Mouse (Mus musculus) heart, embryonic 14.5 days (tissue): ENCODE results near the gene Utp18. TPM values are rescaled to one million over a fixed set of nuclear protein-coding genes. Genes with fewer than 3 reads are reported as not detected.

ENCODE experiments used
- ATAC-seq: fragments of 200-750 bp; cut with Nextera tagmentation; 2 replicates; pipeline ENCODE4 v1.8.0; 2017; ENCODE audit warnings: low read depth, moderate TSS enrichment; ENCODE audit not compliant: insufficient number of reproducible peaks, insufficient read depth, low FRiP score
- H3K27ac ChIP-seq, 2 experiments: fragments of 200-500 bp in 1 of 2; fragments of 300-500 bp in 1 of 2; sonication (generic) in 1 of 2; replicated peaks in 1 of 2; 2 replicates each; pipeline ENCODE4 v1.5.1; 2012 to 2014; ENCODE audit warnings: low read depth in 2 of 2, low read length in 2 of 2, control low read depth in 1 of 2, mild to moderate bottlenecking in 1 of 2, mixed read lengths in 1 of 2; ENCODE audit not compliant: control insufficient read depth in 1 of 2, insufficient read depth in 1 of 2
- H3K27me3 ChIP-seq: fragments of 300-500 bp; sonication (generic); 2 replicates; pipeline ENCODE4 v1.6.1; 2014; ENCODE audit warnings: mild to moderate bottlenecking, low read length, control low read depth; ENCODE audit not compliant: control insufficient read depth, insufficient read depth
- H3K36me3 ChIP-seq: fragments of 300-500 bp; sonication (generic); 2 replicates; pipeline ENCODE4 v1.6.1; 2014; ENCODE audit warnings: mild to moderate bottlenecking, control low read depth, low read length, mixed read lengths; ENCODE audit not compliant: control insufficient read depth, insufficient read depth
- H3K4me1 ChIP-seq, 2 experiments: fragments of 200-500 bp in 1 of 2; fragments of 300-500 bp in 1 of 2; sonication (generic) in 1 of 2; 2 replicates each; pipeline ENCODE4 v1.6.1; 2012 to 2014; ENCODE audit warnings: low read length in 2 of 2, control low read depth in 1 of 2, mixed read lengths in 1 of 2; ENCODE audit not compliant: control insufficient read depth in 2 of 2, insufficient read depth in 2 of 2
- H3K4me2 ChIP-seq: fragments of 300-500 bp; sonication (generic); 2 replicates; pipeline ENCODE4 v1.6.1; 2014; ENCODE audit warnings: mild to moderate bottlenecking, low read length
- H3K4me3 ChIP-seq, 2 experiments: fragments of 200-500 bp in 1 of 2; fragments of 300-500 bp in 1 of 2; sonication (generic) in 1 of 2; 2 replicates each; pipeline ENCODE4 v1.5.1; 2012 to 2014; ENCODE audit warnings: low read length in 2 of 2, mild to moderate bottlenecking in 2 of 2, control low read depth in 1 of 2, low read depth in 1 of 2, moderate library complexity in 1 of 2; ENCODE audit not compliant: control insufficient read depth in 1 of 2, insufficient read depth in 1 of 2
- H3K9ac ChIP-seq: fragments of 300-500 bp; sonication (generic); 2 replicates; pipeline ENCODE4 v1.6.1; 2014; ENCODE audit warnings: mild to moderate bottlenecking, low read length
- H3K9me3 ChIP-seq: fragments of 300-500 bp; sonication (generic); 2 replicates; pipeline ENCODE4 v1.6.1; 2016; ENCODE audit warnings: low read length, control low read depth; ENCODE audit not compliant: control insufficient read depth
- WGBS: fragments of 180-500 bp; shearing (Covaris S2); extraction: QIAGEN DNeasy Blood & Tissue Kit; methylation state at CpG from one replicate; pipeline ENCODE4 v1.1.7; 2014; 5-methylcytosine and 5-hydroxymethylcytosine counted together
- polyA plus RNA-seq: library from polyadenylated mRNA; unstranded; fragments of >200 nt; fragmentation: Nextera tagmentation; extraction: Ambion mirVana; gene quantifications from 2 replicates; pipeline ENCODE4 v1.2.1, GENCODE M21; 2014

Gene Utp18
- polyA plus RNA-seq, 1 experiment from 2014 or later, result 18.6 TPM

DNA sequence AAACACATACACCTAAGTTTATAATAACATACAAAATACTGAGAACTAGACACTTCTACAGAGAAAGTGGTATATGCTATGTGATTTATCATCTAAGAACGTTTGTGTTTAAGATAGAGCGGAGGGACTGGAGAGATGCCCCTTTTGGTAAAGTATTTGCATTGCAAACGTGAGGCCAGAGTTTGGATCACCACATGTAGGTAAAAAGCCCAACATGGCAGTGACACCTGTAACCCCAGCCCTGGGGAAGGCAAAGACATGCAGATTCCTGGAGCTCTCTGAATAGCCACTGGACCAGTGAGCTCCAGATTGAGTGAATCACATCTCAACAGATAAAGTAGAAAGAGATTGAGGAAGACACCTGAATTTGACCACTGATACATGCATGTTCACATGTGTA is 12.2 kb upstream of the Utp18 start:
- Histone ChIP-seq H3K27ac (no peak overlapping the region), H3K9ac (no peak overlapping the region), H3K4me2 (no peak overlapping the region), H3K4me1 (no peaks in the 10 kb centered on the region), H3K36me3 (peaks cover 27% of the 10 kb centered on the region), H3K9me3 (no peaks in the 10 kb centered on the region), H3K27me3 (no peaks in the 10 kb centered on the region), H3K4me3 (no peak overlapping the region)
- no peak for ATAC-seq
- 76% methylated on average over 3 of the region's 3 CpGs for WGBS

DNA sequence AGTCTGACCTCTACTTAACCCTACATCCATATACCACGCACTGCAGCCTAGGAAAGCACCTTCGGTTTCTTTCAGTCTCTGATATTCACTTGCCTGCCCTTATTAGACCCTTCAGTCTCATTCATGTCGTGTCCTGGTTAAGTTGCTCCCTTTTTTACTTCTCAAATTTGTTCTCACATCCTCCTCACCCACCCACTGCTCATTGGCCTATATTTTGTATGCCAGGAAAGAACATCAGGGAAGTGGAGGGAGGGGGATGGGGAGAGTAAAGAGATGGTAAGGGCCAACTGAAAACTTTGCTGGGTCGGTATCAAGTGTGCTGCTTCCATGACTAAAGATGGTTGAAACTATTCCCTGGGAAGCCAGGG is 1.5 kb upstream of the Utp18 start:
- Histone ChIP-seq H3K27me3 (no peaks in the 10 kb centered on the region), H3K4me2 (peak overlapping the region; percentile 71), H3K4me3 (peak overlapping the region; percentile 91), H3K4me1 (peaks cover 2 to 20% of the 10 kb centered on the region in 2 experiments; a peak in 2 of 4 replicates), H3K9me3 (no peaks in the 10 kb centered on the region), H3K36me3 (peaks cover 25% of the 10 kb centered on the region), H3K27ac (peak overlapping the region; percentile 8 to 97; a peak in 3 of 4 replicates), H3K9ac (peak overlapping the region; percentile 93)
- ATAC-seq, result no peak
- 4% methylated on average over 4 of the region's 4 CpGs for WGBS

DNA sequence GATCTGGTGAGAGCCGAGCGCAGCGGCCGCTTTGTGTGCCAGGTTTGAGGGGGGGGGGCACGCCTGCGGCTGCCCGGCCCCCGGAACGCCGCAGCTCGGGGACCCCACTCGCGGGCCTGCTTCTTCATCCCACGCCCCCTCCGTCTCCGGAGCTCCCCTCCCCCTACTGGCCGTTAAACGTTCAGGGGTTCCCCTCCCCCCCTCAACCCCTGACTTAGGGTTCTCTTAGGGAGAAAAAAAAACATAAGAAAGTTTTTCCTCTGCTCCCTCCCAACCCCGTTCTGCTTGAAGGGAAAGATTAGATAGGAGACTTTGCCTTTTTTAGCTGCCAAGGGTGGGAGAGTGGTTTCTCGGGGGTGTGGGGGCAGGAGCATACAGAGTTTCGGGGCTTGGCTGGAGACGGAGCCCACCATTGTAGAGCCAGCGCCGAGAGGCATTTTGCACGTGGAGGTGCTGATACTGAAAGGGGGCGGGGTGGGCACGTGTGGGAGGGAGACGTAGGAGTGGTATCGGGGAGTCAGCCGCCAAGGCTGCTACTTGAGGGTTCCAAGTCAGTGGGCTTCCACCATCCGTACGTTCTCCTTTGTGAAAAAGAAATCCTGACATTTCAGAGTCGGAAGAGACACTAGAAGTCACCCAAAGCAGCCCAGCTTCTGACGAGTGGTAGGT is 979 bp upstream of the Utp18 start:
- Histone ChIP-seq H3K4me1 (peaks cover 2 to 20% of the 10 kb centered on the region in 2 experiments; a peak in 2 of 4 replicates), H3K9ac (peak overlapping the region; percentile 93), H3K36me3 (peaks cover 24% of the 10 kb centered on the region), H3K4me2 (peak overlapping the region; percentile 71), H3K27me3 (no peaks in the 10 kb centered on the region), H3K4me3 (peak overlapping the region; percentile 91), H3K27ac (peak overlapping the region; percentile 97 to 99), H3K9me3 (no peaks in the 10 kb centered on the region)
- no peak for ATAC-seq
- WGBS, result 0% methylated on average over 34 of the region's 34 CpGs

DNA sequence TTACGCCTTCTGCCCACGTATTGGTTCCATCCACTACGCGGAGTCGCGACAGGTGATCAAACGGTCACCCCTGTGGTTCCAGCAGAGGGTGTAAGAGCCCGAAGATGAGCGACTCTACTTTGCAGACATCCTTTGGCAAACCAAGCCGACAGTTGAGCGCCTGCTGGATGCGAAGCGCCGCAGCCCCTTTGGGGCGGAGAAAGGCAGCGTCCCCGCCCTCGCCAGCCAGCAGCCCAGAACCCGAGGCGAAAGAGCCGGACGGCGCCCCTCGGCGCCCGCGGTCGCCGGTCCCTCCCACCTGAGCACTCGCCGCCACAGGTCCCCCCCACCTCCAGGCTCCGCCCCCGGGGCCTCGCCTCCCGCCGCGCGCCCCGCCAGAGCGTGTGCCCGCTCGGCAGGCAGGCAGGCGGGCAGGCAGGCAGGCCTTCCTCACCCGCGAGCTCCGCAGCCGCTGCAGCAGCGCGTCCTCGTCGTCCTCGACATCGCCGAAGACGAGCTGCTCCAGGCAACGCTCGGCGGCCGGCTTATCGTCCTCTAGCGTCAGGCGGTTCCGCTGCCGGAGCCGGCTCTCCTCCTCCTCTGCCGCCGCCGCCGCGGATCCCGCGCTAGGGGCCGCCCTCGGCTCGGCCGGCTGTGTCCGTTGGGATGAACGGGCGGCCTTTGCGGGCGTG is 530 bp downstream of the Utp18 start:
- peak; percentile 55 for ATAC-seq
- Histone ChIP-seq H3K9me3 (no peaks in the 10 kb centered on the region), H3K4me1 (peaks cover 2 to 20% of the 10 kb centered on the region in 2 experiments; a peak in 2 of 4 replicates), H3K4me3 (peak overlapping the region; percentile 91 to 94), H3K9ac (peak overlapping the region; percentile 93), H3K36me3 (peaks cover 30% of the 10 kb centered on the region), H3K27ac (peak overlapping the region; percentile 83 to 97), H3K27me3 (no peaks in the 10 kb centered on the region), H3K4me2 (peak overlapping the region; percentile 71)
- WGBS, result under 1% methylated on average over 71 of the region's 81 CpGs

DNA sequence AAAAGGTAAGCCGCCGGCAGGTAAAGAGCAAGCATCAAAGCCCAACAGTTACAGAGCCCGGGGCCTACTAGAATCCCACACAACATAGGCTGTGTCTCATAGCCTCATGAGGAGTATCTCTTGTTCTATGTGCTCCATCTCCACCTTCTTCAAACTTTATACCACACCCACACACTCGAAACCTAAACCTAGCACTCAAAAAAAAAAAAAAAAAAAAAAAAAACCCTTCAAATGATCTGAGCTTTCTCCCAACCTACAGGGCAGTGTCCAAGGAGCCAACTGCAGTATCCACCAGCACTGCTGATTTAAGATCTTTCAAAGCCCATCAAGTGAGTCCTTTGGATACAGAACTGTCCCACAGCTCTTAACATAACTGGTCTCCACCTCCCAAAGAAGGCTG is 1.5 kb downstream of the Utp18 start:
- no peaks in the 10 kb centered on the region for H3K27me3 ChIP-seq
- no peaks in the 10 kb centered on the region for H3K9me3 ChIP-seq
- WGBS, result 86% methylated on average over 4 of the region's 4 CpGs
- H3K4me1 ChIP-seq, result peaks cover 2 to 20% of the 10 kb centered on the region in 2 experiments; a peak in 2 of 4 replicates
- peak overlapping the region; percentile 71 for H3K4me2 ChIP-seq
- H3K36me3 ChIP-seq, result peaks cover 34% of the 10 kb centered on the region
- ATAC-seq, result no peak
- H3K4me3 ChIP-seq, result peak overlapping the region in 1 of 2 experiments; percentile 91; a peak in 1 of 4 replicates
- peak overlapping the region; percentile 93 for H3K9ac ChIP-seq
- no peak overlapping the region for H3K27ac ChIP-seq

DNA sequence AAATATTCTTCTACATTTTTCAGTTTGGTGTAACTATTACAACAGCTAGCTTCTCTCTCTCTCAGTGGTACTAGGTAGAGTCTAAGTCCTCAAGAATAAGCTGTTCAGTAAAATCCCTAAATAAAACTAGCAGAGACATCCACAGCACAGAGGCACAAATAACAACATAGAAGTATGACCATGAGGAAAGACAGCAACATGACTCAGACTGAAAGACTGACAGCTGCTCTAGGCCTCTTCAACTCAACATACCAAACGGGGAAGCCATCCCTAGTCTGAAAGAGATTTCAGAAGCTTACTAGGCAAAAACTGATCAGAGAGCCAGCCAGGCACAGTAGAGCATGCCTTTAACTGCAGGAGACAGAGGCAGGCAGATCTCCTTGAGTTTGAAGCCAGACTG is 22.9 kb downstream of the Utp18 start:
- 82% methylated on average over 1 of the region's 1 CpGs for WGBS
- ATAC-seq, result no peak
- Histone ChIP-seq H3K9ac (no peak overlapping the region), H3K27ac (no peak overlapping the region), H3K4me2 (no peak overlapping the region), H3K27me3 (no peaks in the 10 kb centered on the region), H3K9me3 (no peaks in the 10 kb centered on the region), H3K36me3 (peaks cover 76% of the 10 kb centered on the region), H3K4me1 (no peaks in the 10 kb centered on the region), H3K4me3 (no peak overlapping the region)

DNA sequence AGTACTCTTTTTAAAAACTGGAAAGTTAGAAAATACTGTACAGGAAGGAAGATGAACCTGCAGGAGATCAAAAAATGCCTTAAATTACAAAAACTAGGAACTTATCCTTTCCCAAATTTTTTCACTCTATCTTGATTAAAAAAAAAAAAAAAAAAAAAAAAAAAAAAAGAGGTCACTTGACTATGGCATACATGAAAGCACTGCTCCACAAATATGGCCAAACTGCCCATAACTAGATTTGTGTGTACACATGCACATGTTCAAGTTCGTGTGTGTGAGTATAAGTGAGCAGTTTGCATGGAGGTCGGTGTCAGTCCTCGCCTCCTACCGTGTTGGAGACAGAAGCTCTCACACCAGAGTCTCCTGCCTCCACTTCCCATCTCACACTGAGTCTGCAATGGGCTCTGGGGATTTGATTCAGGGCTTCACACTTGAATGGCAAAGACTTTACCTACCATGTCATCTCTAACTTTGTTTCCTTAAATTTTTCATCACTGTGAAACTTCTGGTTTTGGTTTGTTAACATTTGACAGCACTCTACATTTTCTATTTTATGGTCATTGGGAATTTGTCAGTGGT is 23.4 kb downstream of the Utp18 start:
- 93% methylated on average over 4 of the region's 4 CpGs for WGBS
- H3K4me3 ChIP-seq, result no peak overlapping the region
- ATAC-seq, result no peak
- no peaks in the 10 kb centered on the region for H3K9me3 ChIP-seq
- H3K36me3 ChIP-seq, result peaks cover 71% of the 10 kb centered on the region
- no peak overlapping the region for H3K27ac ChIP-seq
- H3K9ac ChIP-seq, result no peak overlapping the region
- H3K4me2 ChIP-seq, result no peak overlapping the region
- no peaks in the 10 kb centered on the region for H3K27me3 ChIP-seq
- no peaks in the 10 kb centered on the region for H3K4me1 ChIP-seq
